ENCODE assay signal across 15 mouse cellular contexts in the genomic region with DNA sequence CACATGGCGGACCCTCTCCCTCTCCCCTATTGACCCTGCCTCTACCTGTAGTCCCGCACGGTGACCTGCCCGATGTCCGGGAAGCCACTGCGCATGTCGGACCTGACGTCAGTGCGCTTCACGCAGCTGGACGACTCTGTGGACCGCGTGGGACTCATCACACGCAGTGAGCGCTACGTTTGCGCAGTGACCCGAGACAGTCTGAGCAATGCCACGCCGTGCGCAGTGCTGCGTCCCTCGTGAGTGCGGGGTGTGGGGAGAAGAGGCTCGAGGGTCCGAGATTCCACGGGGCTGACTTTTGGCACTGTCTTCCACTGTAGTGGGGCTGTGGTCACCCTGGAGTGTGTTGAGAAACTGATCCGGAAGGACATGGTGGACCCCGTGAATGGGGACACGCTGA.
"Had no signal": no experiment of that assay in that cellular context is flagged by ENCODE, and none has a peak within 500 bp of the region (broad histone marks: within the 10 kb centered on the region; RNA-seq: fewer than 3 reads in every experiment).

No protein-coding gene starts in this region.

- H3K9ac ChIP-seq: liver, embryonic 15.5 days; midbrain, embryonic 15.5 days; neural tube, embryonic 13.5 days had no signal

- H3K4me2 ChIP-seq: liver, embryonic 11.5 days; liver, embryonic 15.5 days; midbrain, embryonic 11.5 days; midbrain, embryonic 15.5 days; neural tube, embryonic 13.5 days had no signal

- H3K4me1 ChIP-seq: limb, embryonic 10.5 days; neural tube, embryonic 13.5 days had no signal

- H3K9me3 ChIP-seq: limb, embryonic 10.5 days; liver, embryonic 15.5 days; midbrain, embryonic 15.5 days; neural tube, embryonic 13.5 days had no signal

- H3K27me3 ChIP-seq: liver, embryonic 15.5 days; midbrain, embryonic 15.5 days; neural tube, embryonic 13.5 days had no signal

- ATAC-seq: lung, postnatal 0 days; midbrain, embryonic 15.5 days had no signal

- H3K4me3 ChIP-seq: left cerebral cortex, adult 2 months; limb, embryonic 10.5 days; liver, embryonic 15.5 days; midbrain, embryonic 15.5 days; neural tube, embryonic 13.5 days had no signal

- H3K27ac ChIP-seq: left cerebral cortex, adult 2 months; limb, embryonic 10.5 days; liver, embryonic 15.5 days; midbrain, embryonic 15.5 days; neural tube, embryonic 13.5 days had no signal

- DNase-seq: kidney, postnatal 25 days; lung, adult 2 months; lung, postnatal 36 days; right cerebral cortex, adult 18-20 months; right cerebral cortex, postnatal 25 days; thymus, adult 18-20 months; thymus, postnatal 14 days had no signal
